Mouse (Mus musculus) intestine, postnatal 0 days (tissue): ENCODE results near the gene Spsb2. TPM values are rescaled to one million over a fixed set of nuclear protein-coding genes. Genes with fewer than 3 reads are reported as not detected.
A peak's percentile ranks its signal among the peaks of the same experiment; 100 is the strongest.

Experiments used
- ATAC-seq: fragments of 200-750 bp; cut with Nextera tagmentation; 2 replicates; pipeline ENCODE4 v1.8.0; 2017; ENCODE audit warnings: mild to moderate bottlenecking, moderate TSS enrichment, moderate library complexity
- H3K27ac ChIP-seq: fragments of 300-500 bp; sonication (generic); 2 replicates; pipeline ENCODE4 v1.5.1; 2014; ENCODE audit warnings: mild to moderate bottlenecking, low read depth, low read length, moderate library complexity
- H3K27me3 ChIP-seq: fragments of 300-500 bp; sonication (generic); replicated peaks from 2 replicates; pipeline ENCODE4 v1.6.1; 2014; ENCODE audit warnings: low read length, mixed read lengths; ENCODE audit not compliant: control insufficient read depth, insufficient read depth
- H3K36me3 ChIP-seq: fragments of 300-500 bp; sonication (generic); 2 replicates; pipeline ENCODE4 v1.6.1; 2014; ENCODE audit warnings: mild to moderate bottlenecking, moderate library complexity; ENCODE audit not compliant: control insufficient read depth, insufficient read depth
- H3K4me1 ChIP-seq: fragments of 300-500 bp; sonication (generic); replicated peaks from 2 replicates; pipeline ENCODE4 v1.6.1; 2014; ENCODE audit warnings: antibody characterized with exemption, low read length, mixed read lengths; ENCODE audit not compliant: control insufficient read depth, insufficient read depth
- H3K4me2 ChIP-seq: fragments of 300-500 bp; sonication (generic); replicated peaks from 2 replicates; pipeline ENCODE4 v1.6.1; 2014; ENCODE audit warnings: low read depth, mild to moderate bottlenecking, moderate library complexity
- H3K4me3 ChIP-seq: fragments of 300-500 bp; sonication (generic); 2 replicates; pipeline ENCODE4 v1.5.1; 2014; ENCODE audit warnings: low read depth, low read length
- H3K9ac ChIP-seq: fragments of 300-500 bp; sonication (generic); 2 replicates; pipeline ENCODE4 v1.6.1; 2014; ENCODE audit warnings: mild to moderate bottlenecking, low read depth, low read length
- H3K9me3 ChIP-seq: fragments of 300-500 bp; sonication (generic); 2 replicates; pipeline ENCODE4 v1.6.1; 2016; ENCODE audit warnings: mixed run types; ENCODE audit not compliant: control insufficient read depth
- CTCF ChIP-seq: sonication (generic); IDR thresholded peaks from 2 replicates; pipeline ENCODE4 v1.5.1; 2016; ENCODE audit warnings: low read depth, mild to moderate bottlenecking, control low read depth, antibody characterized with exemption, moderate library complexity
- WGBS: fragments of 180-500 bp; shearing (Covaris S2); extraction: QIAGEN DNeasy Blood & Tissue Kit; methylation state at CpG from one replicate; pipeline ENCODE4 v1.1.7; 2014; 5-methylcytosine and 5-hydroxymethylcytosine counted together
- polyA plus RNA-seq: library from polyadenylated mRNA; unstranded; fragments of >200 nt; fragmentation: Nextera tagmentation; extraction: Ambion mirVana; gene quantifications from 2 replicates; pipeline ENCODE4 v1.2.1, GENCODE M21; 2015

Spsb2 gene
- polyA plus RNA-seq, 1 experiment from 2014 or later = 57.7 TPM

DNA sequence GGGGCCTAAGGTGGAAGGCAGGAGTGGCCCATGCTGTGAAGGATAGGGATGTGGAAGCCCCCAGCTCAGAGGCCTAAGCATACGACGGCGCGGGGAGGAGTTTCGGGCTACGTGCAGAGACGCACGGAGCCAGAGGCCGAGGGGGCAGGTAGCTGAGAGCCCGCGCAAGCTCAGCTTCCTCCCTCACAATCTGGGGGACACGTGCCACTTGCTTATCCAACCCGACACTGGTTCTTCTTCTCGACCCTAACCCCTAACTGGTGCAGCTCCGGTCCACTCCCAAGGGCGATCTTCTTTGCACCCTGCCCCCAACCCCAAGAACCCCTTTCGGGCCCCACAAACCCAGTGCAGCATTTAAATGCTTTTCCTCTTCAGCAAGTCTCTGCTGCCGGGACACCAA, 5.0 kb downstream of the Spsb2 start:
- Histone ChIP-seq H3K4me3 (peak overlapping the region; percentile 59), H3K9ac (peak overlapping the region; percentile 68), H3K27me3 (no peaks in the 10 kb centered on the region), H3K27ac (peak overlapping the region; percentile 88), H3K36me3 (peaks cover 57% of the 10 kb centered on the region), H3K9me3 (no peaks in the 10 kb centered on the region), H3K4me1 (peaks cover 13% of the 10 kb centered on the region; the same call in 1 of the 2 replicates), H3K4me2 (peak overlapping the region; percentile 70)
- WGBS = under 1% methylated on average over 18 of the region's 18 CpGs
- no peak for TF ChIP-seq CTCF
- ATAC-seq = peak; percentile 48

DNA sequence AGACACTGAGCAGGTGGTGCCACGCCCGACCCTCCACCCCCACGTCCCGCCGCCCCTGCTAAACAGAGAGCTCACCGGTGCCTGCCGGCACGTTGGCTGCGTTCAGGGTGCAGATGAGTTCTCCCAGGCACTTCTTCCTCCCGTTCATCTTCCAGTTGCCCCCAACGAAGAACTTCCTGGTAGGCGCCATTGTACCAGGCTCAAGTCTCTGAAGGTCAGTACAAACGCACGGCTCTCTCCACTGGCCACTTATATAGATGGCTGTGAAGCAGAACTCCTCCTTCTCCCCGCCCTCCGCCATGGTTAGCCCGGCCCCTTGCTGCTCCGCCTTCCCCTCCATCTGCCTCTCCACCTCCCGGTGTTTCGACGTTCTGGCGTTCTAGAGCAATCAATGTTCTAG, 5.5 kb downstream of the Spsb2 start, which contains the start of gene Tpi1:
Gene Tpi1 (minus strand): TSS at position 364 of the 400 bp plus-strand sequence.
- peak within 1 kb of the TSS; percentile 88 for H3K27ac ChIP-seq
- peak within 1 kb of the TSS; percentile 70 for H3K4me2 ChIP-seq
- no peaks in the 10 kb centered on the region for H3K9me3 ChIP-seq
- peak within 1 kb of the TSS; percentile 59 for H3K4me3 ChIP-seq
- peaks cover 13% of the 10 kb centered on the region; the same call in 1 of the 2 replicates for H3K4me1 ChIP-seq
- ATAC-seq = peak; percentile 84
- TF ChIP-seq CTCF = no peak; the same call in 1 of the 2 replicates
- under 1% methylated on average over 22 of the region's 22 CpGs for WGBS
- H3K27me3 ChIP-seq = no peaks in the 10 kb centered on the region
- H3K9ac ChIP-seq = peak within 1 kb of the TSS; percentile 68
- H3K36me3 ChIP-seq = peaks cover 59% of the 10 kb centered on the region

DNA sequence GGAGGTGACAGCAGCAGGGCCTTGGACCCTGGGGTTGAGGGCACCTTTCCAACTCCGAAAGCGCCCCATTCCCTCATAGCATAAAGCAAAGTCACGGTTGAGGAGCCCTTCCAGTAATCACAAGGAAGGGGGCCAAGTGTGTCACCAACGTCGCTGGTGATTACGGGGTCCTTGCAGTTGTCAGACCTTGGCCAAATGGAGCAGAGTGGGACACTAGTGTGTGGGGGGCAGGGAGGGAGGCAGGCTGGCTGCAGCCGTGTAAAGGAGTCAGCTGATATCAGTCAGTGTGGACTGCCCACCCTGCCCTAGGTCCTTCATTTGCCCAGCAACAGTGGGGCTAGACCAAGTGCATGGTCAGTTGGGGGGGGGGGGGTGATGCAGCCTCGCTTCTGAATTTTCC, 6.0 kb downstream of the Spsb2 start:
- peaks cover 62% of the 10 kb centered on the region for H3K36me3 ChIP-seq
- H3K4me2 ChIP-seq = peak overlapping the region; percentile 70
- H3K27ac ChIP-seq = 0 out of 2 replicates have a peak overlapping the region, but pooled peaks have one; percentile 15
- no peaks in the 10 kb centered on the region for H3K9me3 ChIP-seq
- H3K4me1 ChIP-seq = peaks cover 13% of the 10 kb centered on the region; the same call in 1 of the 2 replicates
- no peak overlapping the region for H3K9ac ChIP-seq
- ATAC-seq = peak; percentile 17; the same call in 1 of the 2 replicates
- peak overlapping the region; percentile 59 for H3K4me3 ChIP-seq
- 39% methylated on average over 8 of the region's 8 CpGs for WGBS
- TF ChIP-seq CTCF = no peak
- H3K27me3 ChIP-seq = no peaks in the 10 kb centered on the region

DNA sequence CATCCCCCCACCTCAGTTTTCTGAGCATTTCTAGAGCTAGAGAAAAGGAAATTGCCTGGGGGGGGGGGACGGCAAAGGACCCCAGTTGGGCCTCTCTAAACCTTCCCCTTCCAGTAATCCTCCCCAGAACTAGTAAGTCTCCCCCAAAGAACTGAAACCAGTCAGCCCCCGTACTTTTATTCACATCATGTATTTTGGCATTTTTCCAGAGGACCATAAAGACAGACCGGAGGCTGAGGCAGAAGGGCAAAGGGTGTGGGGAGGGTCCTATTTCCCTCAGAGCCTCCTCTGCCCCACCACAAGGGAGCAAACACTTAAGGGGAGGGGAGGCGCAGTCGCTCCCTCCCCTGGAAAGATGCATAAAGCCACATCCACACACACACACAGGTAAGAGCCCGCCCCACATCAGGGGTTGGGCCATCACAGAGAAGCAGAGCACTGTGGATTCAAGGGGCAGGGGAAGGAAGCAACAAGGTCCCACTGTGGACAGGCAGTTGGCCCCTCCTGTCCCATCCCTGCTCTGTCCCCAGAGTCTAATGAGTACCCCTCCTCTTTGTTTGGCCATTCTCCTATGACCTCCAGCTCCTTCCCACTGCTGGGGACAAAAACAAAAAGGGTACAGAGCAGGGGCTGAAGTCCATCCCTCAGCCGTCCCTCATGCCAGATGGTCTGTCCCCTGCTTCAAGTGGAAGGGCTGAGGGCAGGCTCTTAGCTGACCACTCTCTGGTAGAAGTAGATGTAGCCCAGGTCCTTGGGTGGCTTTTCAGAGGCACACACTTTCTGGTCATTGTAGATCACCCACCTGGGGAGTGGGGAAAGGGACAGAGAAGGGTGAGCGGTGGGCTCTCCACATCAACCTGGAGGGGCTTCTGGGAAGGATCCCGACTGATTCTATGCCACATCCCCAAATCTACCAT, 6.7 kb downstream of the Spsb2 start:
- H3K36me3 ChIP-seq = peaks cover 64% of the 10 kb centered on the region
- H3K27me3 ChIP-seq = no peaks in the 10 kb centered on the region
- no peak overlapping the region for H3K27ac ChIP-seq
- H3K4me3 ChIP-seq = no peak overlapping the region
- no peak overlapping the region for H3K9ac ChIP-seq
- no peak; the same call in 1 of the 2 replicates for ATAC-seq
- H3K4me2 ChIP-seq = peak overlapping the region; percentile 70
- no peak for TF ChIP-seq CTCF
- H3K4me1 ChIP-seq = peaks cover 9% of the 10 kb centered on the region; the same call in 1 of the 2 replicates
- no peaks in the 10 kb centered on the region for H3K9me3 ChIP-seq
- WGBS = 57% methylated on average over 9 of the region's 9 CpGs

DNA sequence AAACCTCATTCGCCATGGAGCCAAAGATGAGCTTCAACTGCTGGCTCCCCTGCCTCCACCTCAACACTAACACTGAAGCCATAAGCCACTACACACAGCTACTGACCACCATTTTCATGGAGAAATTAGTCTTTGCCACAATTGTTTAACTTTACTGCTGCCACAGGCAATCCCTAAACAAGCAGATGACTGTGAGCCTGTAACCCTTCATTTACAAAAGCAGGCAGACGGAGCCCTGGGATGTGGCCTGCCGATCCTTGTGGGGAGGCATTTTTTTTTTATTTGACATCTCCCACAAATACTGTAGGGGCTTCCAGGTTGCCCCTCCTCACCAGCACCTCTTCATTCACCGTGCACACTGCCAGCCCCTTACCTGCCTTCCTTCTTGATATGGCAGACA, 8.2 kb downstream of the Spsb2 start:
- H3K27ac ChIP-seq = no peak overlapping the region
- peaks cover 63% of the 10 kb centered on the region for H3K36me3 ChIP-seq
- WGBS = 83% methylated on average over 4 of the region's 4 CpGs
- no peak for ATAC-seq
- no peak overlapping the region for H3K4me2 ChIP-seq
- no peaks in the 10 kb centered on the region for H3K9me3 ChIP-seq
- H3K4me1 ChIP-seq = peaks cover 8% of the 10 kb centered on the region; the same call in 1 of the 2 replicates
- H3K27me3 ChIP-seq = no peaks in the 10 kb centered on the region
- H3K4me3 ChIP-seq = no peak overlapping the region
- no peak for TF ChIP-seq CTCF
- no peak overlapping the region for H3K9ac ChIP-seq

GRCm38 (mm10) chr6:124817125-124817524, 8.7 kb downstream of the Spsb2 start:
- Histone ChIP-seq H3K36me3 (peaks cover 64% of the 10 kb centered on the region), H3K27ac (peak overlapping the region; percentile 28; the same call in 1 of the 2 replicates), H3K9me3 (no peaks in the 10 kb centered on the region), H3K4me3 (no peak overlapping the region), H3K4me1 (peaks cover 8% of the 10 kb centered on the region; the same call in 1 of the 2 replicates), H3K27me3 (no peaks in the 10 kb centered on the region), H3K9ac (no peak overlapping the region), H3K4me2 (no peak overlapping the region)
- TF ChIP-seq CTCF = no peak
- 96% methylated on average over 11 of the region's 11 CpGs for WGBS
- ATAC-seq = no peak
